Mouse (Mus musculus): ENCODE results near the gene Atp5c1. TPM values are rescaled to one million over a fixed set of nuclear protein-coding genes. Genes with fewer than 3 reads are reported as not detected.

Atp5c1 gene
- 661 and 685 TPM in 2 replicates for polyA plus RNA-seq (2015; fragmentation: Nextera tagmentation; extraction: Ambion mirVana)

GRCm38 (mm10) chr2:10080310-10081010, at the start of gene Atp5c1, which contains the start of gene Kin:
Gene Atp5c1, minus strand, starts transcription at chr2:10080510.
Gene Kin, plus strand, starts transcription at chr2:10080593.
- WGBS, result under 1% methylated on average over 61 of the region's 61 CpGs
- H3K27ac ChIP-seq, result peak within 1 kb of the TSS; percentile 97
- no peaks in the 10 kb centered on the region for H3K27me3 ChIP-seq
- H3K36me3 ChIP-seq, result peaks cover 19% of the 10 kb centered on the region; the same call in 1 of the 2 replicates
- H3K4me1 ChIP-seq, result peaks cover 37% of the 10 kb centered on the region
- no peaks in the 10 kb centered on the region for H3K9me3 ChIP-seq (replicated peaks)
- peak; percentile 97 for ATAC-seq (replicated peaks; ENCODE audit: low FRiP score)
- peak within 1 kb of the TSS; percentile 97 for H3K4me3 ChIP-seq (replicated peaks)
- peak within 1 kb of the TSS; percentile 69 for H3K4me2 ChIP-seq
- peak within 1 kb of the TSS; percentile 98 for H3K9ac ChIP-seq

GRCm38 (mm10) chr2:10128571-10128970, 48.3 kb upstream of the Atp5c1 start:
- no peak overlapping the region for H3K4me3 ChIP-seq (replicated peaks)
- H3K9ac ChIP-seq, result no peak overlapping the region
- H3K36me3 ChIP-seq, result no peaks in the 10 kb centered on the region
- no peak overlapping the region for H3K4me2 ChIP-seq
- H3K4me1 ChIP-seq, result peaks cover 4% of the 10 kb centered on the region; the same call in 1 of the 2 replicates
- WGBS, result 87% methylated on average over 4 of the region's 4 CpGs
- H3K27me3 ChIP-seq, result no peaks in the 10 kb centered on the region
- ATAC-seq (replicated peaks; ENCODE audit: low FRiP score), result no peak
- no peak overlapping the region for H3K27ac ChIP-seq
- H3K9me3 ChIP-seq (replicated peaks), result no peaks in the 10 kb centered on the region

- no peaks in the 10 kb centered on the region for H3K36me3 ChIP-seq
- no peak overlapping the region for H3K4me3 ChIP-seq (replicated peaks)
- H3K27ac ChIP-seq, result no peak overlapping the region
- H3K27me3 ChIP-seq, result no peaks in the 10 kb centered on the region
- ATAC-seq (replicated peaks; ENCODE audit: low FRiP score), result no peak
- H3K9ac ChIP-seq, result no peak overlapping the region
- WGBS, result 91% methylated on average over 5 of the region's 5 CpGs
- peaks cover 4% of the 10 kb centered on the region; the same call in 1 of the 2 replicates for H3K4me1 ChIP-seq
- H3K4me2 ChIP-seq, result no peak overlapping the region
- H3K9me3 ChIP-seq (replicated peaks), result no peaks in the 10 kb centered on the region
Measured at GRCm38 (mm10) chr2:10127471-10127870, 47.2 kb upstream of the Atp5c1 start.

- Histone ChIP-seq H3K9ac (no peak overlapping the region), H3K27me3 (no peaks in the 10 kb centered on the region), H3K4me3 (replicated peaks) (no peak overlapping the region), H3K4me2 (no peak overlapping the region), H3K36me3 (no peaks in the 10 kb centered on the region), H3K4me1 (peaks cover 4% of the 10 kb centered on the region; the same call in 1 of the 2 replicates), H3K9me3 (replicated peaks) (no peaks in the 10 kb centered on the region), H3K27ac (no peak overlapping the region)
- ATAC-seq (replicated peaks; ENCODE audit: low FRiP score), result no peak
- WGBS, result 87% methylated on average over 4 of the region's 4 CpGs
Measured at GRCm38 (mm10) chr2:10126122-10126521, 45.8 kb upstream of the Atp5c1 start.

- WGBS, result 70% methylated on average over 3 of the region's 3 CpGs
- H3K27ac ChIP-seq, result no peak overlapping the region
- H3K36me3 ChIP-seq, result no peaks in the 10 kb centered on the region
- H3K4me1 ChIP-seq, result no peaks in the 10 kb centered on the region
- no peak for ATAC-seq (replicated peaks; ENCODE audit: low FRiP score)
- H3K9me3 ChIP-seq (replicated peaks), result no peaks in the 10 kb centered on the region
- no peaks in the 10 kb centered on the region for H3K27me3 ChIP-seq
- no peak overlapping the region for H3K4me2 ChIP-seq
- no peak overlapping the region for H3K4me3 ChIP-seq (replicated peaks)
- no peak overlapping the region for H3K9ac ChIP-seq
Measured at GRCm38 (mm10) chr2:10121826-10122225, 41.5 kb upstream of the Atp5c1 start.

- H3K4me3 ChIP-seq (replicated peaks), result no peak overlapping the region
- no peaks in the 10 kb centered on the region for H3K4me1 ChIP-seq
- no peak overlapping the region for H3K27ac ChIP-seq
- no peak overlapping the region for H3K9ac ChIP-seq
- no peak for ATAC-seq (replicated peaks; ENCODE audit: low FRiP score)
- no peaks in the 10 kb centered on the region for H3K27me3 ChIP-seq
- 83% methylated on average over 8 of the region's 8 CpGs for WGBS
- H3K4me2 ChIP-seq, result no peak overlapping the region
- H3K36me3 ChIP-seq, result no peaks in the 10 kb centered on the region
- H3K9me3 ChIP-seq (replicated peaks), result no peaks in the 10 kb centered on the region
Measured at GRCm38 (mm10) chr2:10119276-10119675, 39.0 kb upstream of the Atp5c1 start.

- no peak for ATAC-seq (replicated peaks; ENCODE audit: low FRiP score)
- H3K9me3 ChIP-seq (replicated peaks), result no peaks in the 10 kb centered on the region
- no peaks in the 10 kb centered on the region for H3K27me3 ChIP-seq
- H3K27ac ChIP-seq, result no peak overlapping the region
- H3K4me3 ChIP-seq (replicated peaks), result no peak overlapping the region
- no peak overlapping the region for H3K9ac ChIP-seq
- H3K4me2 ChIP-seq, result no peak overlapping the region
- H3K36me3 ChIP-seq, result no peaks in the 10 kb centered on the region
- no peaks in the 10 kb centered on the region for H3K4me1 ChIP-seq
- WGBS, result 67% methylated on average over 1 of the region's 1 CpGs
Measured at GRCm38 (mm10) chr2:10118751-10119150, 38.4 kb upstream of the Atp5c1 start.

- 68% methylated on average over 6 of the region's 6 CpGs for WGBS
- Histone ChIP-seq H3K4me1 (0 out of 2 replicates have a peak, but pooled peaks cover 3% of the 10 kb centered on the region), H3K27me3 (no peaks in the 10 kb centered on the region), H3K9me3 (replicated peaks) (no peaks in the 10 kb centered on the region), H3K36me3 (no peaks in the 10 kb centered on the region), H3K27ac (no peak overlapping the region), H3K4me3 (replicated peaks) (no peak overlapping the region), H3K9ac (no peak overlapping the region), H3K4me2 (no peak overlapping the region)
- no peak for ATAC-seq (replicated peaks; ENCODE audit: low FRiP score)
Measured at GRCm38 (mm10) chr2:10108535-10109189, 28.4 kb upstream of the Atp5c1 start.

- Histone ChIP-seq H3K9me3 (replicated peaks) (no peaks in the 10 kb centered on the region), H3K4me2 (no peak overlapping the region), H3K27me3 (no peaks in the 10 kb centered on the region), H3K4me3 (replicated peaks) (no peak overlapping the region), H3K4me1 (no peaks in the 10 kb centered on the region), H3K9ac (no peak overlapping the region), H3K36me3 (no peaks in the 10 kb centered on the region), H3K27ac (no peak overlapping the region)
- ATAC-seq (replicated peaks; ENCODE audit: low FRiP score), result 0 out of 2 replicates have a peak, but pooled peaks have one; percentile 33
- WGBS, result 43% methylated on average over 6 of the region's 6 CpGs
Measured at GRCm38 (mm10) chr2:10101180-10101579, 20.9 kb upstream of the Atp5c1 start.

GRCm38 (mm10) chr2:10100471-10100870, 20.2 kb upstream of the Atp5c1 start:
- H3K4me1 ChIP-seq, result no peaks in the 10 kb centered on the region
- no peaks in the 10 kb centered on the region for H3K27me3 ChIP-seq
- no peak overlapping the region for H3K9ac ChIP-seq
- no peak overlapping the region for H3K4me3 ChIP-seq (replicated peaks)
- no peaks in the 10 kb centered on the region for H3K36me3 ChIP-seq
- no peaks in the 10 kb centered on the region for H3K9me3 ChIP-seq (replicated peaks)
- ATAC-seq (replicated peaks; ENCODE audit: low FRiP score), result 0 out of 2 replicates have a peak, but pooled peaks have one; percentile 9
- no peak overlapping the region for H3K27ac ChIP-seq
- 65% methylated on average over 2 of the region's 2 CpGs for WGBS
- no peak overlapping the region for H3K4me2 ChIP-seq

- ATAC-seq (replicated peaks; ENCODE audit: low FRiP score), result no peak
- no peaks in the 10 kb centered on the region for H3K9me3 ChIP-seq (replicated peaks)
- 35% methylated on average over 9 of the region's 9 CpGs for WGBS
- H3K4me1 ChIP-seq, result no peaks in the 10 kb centered on the region
- H3K4me2 ChIP-seq, result no peak overlapping the region
- no peak overlapping the region for H3K4me3 ChIP-seq (replicated peaks)
- no peak overlapping the region for H3K27ac ChIP-seq
- no peaks in the 10 kb centered on the region for H3K27me3 ChIP-seq
- H3K9ac ChIP-seq, result no peak overlapping the region
- peaks cover 9% of the 10 kb centered on the region for H3K36me3 ChIP-seq
Measured at GRCm38 (mm10) chr2:10098598-10099215, 18.4 kb upstream of the Atp5c1 start.

All from kidney, embryonic 15.5 days (tissue).